Mouse (Mus musculus) heart, adult 8-10 months (tissue): ENCODE results near the gene Abcb1b. TPM values are rescaled to one million over a fixed set of nuclear protein-coding genes. Genes with fewer than 3 reads are reported as not detected.
A peak's percentile ranks its signal among the peaks of the same experiment; 100 is the strongest.
"Not testable (repeated sequence)": the region's sequence is repeated elsewhere in the genome, so short reads cannot be mapped to it uniquely, and the experiment has no call there.

ENCODE experiments used
- DNase-seq: peaks from one replicate; pipeline ENCODE4 v3.0.0; 2022; ENCODE audit warnings: low spot score
- total RNA-seq, 4 experiments: library from RNA; stranded (reverse); gene quantifications; 2 replicates each; pipeline ENCODE4 v1.2.4; 2022

Abcb1b gene
- 10 to 100 TPM in 1 of 4 experiments, 1 to 10 TPM in 3; 4.4 to 11.1 (median 6.0) TPM for total RNA-seq

DNA sequence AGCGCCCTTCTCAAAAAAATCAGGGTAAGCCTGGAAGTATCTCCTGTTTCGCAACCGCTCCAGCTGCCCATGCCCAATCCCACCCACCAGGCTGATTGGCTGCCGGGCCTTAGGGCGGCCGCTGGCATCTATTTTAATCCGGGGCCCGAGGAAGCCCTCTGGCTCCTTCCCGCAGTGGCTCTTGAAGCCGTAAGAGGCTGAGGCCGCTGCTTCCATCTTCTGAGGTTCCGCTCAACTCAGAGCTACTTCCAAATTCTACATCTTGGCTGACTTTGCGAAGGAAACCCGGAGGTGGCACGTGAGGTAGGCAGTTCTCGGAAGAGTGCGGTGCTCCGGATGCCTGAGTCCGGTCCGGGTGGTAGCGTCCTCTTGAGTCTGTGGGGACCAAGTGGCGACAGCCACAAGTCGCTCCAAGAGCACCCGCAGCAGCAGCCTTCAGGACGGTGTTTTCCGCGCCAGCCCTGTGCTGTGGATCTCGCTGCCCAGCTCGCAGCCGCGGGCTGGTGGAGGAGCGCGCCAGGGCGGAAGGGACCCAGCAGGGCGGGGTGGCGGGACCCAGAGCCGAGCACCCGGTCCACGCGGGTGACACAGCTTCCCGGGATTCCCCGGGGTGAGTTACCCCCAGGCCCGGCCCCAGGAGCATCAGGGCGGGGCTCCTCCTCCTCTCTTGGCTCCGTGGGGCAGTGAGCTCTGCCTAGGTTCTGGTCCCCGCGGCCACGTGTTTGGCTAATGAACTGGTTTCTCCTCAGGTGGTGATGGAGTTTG lies at the start of gene Abcb1b:
TSS of gene Abcb1b (plus strand) at position 161 of the 765 bp plus-strand sequence.
- DNase-seq: peak; percentile 70

GRCm38 (mm10) chr5:8772866-8773265 lies 25.1 kb upstream of the Abcb1b start:
- DNase-seq: no peak

- no peak for DNase-seq
Measured at GRCm38 (mm10) chr5:8778311-8778710, 19.6 kb upstream of the Abcb1b start.

DNA sequence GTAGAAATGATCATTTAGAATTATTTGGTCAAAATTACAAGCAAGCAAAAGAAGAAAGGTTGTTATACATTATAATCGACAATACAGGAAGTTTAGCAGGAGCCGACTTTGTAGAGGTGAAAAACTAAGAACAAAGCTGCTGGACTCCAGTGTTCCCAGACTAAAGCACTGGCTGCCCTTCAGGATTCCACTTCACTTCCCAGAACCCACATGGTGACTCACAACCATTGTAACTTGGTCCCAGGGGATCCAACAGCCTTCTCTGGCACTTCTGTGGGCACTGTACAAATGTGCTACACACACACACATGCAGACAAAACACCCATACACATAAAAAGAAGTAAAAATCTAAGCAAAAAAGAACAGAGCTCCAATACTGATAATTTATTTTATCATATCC lies 19.2 kb upstream of the Abcb1b start:
- no peak for DNase-seq

DNA sequence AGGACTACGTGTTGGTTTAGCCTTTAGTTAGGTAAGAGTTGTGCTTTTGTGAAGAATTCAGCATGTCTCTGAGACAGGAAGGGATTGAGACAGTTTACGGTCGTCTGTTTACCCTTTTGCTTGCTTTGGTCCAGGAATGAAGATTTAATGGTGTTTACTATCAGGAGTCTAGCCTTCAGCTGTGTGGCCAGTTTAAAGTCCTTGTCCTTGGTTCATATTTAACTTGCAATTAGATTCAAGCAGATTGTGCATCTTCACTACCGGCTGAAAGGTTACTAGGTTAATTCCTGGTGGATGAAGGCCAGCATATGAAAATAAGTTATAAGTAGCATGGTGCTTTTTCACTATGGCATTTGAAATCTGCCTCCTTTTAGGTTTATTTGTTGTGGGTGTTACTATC lies 5.7 kb upstream of the Abcb1b start:
- no peak for DNase-seq

- no peak for DNase-seq
Measured at GRCm38 (mm10) chr5:8798752-8799115, 787 bp downstream of the Abcb1b start.

GRCm38 (mm10) chr5:8805742-8806141 lies 7.8 kb downstream of the Abcb1b start:
- peak; percentile 10 for DNase-seq

DNA sequence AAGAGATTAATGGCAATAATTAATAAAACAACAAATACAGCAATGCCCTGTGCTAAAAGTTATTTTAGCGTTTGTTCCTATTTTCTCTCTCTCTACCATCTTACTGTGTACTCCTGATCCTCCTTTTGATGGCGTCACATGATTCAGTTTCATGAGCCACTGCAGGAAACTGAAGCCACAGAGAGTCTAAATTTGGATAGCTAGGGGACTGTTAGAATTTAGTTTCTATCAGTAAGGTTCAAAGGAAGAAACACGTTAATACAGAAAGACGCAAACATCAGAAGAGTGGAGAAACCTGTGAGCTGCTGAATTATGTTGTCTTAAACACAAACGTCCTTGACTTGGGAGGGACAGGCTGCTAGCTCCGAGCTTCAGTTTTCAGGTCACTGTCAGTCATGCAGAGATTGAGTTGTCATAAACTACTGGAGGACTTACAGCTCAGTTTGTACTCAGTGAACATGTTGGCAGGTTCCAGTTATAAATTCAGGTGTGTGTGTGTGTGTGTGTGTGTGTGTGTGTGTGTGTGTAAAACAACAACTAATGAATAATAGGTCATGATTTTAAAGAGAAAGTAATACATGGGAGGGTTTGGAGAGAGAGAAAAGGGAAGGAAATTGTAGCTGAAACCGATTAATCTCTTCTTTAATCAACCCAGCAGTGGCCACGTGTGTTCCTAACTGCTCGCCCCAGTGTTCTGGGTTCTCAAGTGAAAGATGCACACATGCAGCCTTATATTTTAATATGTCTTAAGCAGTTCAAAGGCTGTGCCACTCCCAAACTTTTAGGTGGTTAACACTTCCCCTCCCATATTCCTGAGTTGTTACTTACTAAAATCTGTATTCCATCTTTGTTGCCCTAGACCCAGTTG lies 9.4 kb downstream of the Abcb1b start:
- DNase-seq: no peak

DNA sequence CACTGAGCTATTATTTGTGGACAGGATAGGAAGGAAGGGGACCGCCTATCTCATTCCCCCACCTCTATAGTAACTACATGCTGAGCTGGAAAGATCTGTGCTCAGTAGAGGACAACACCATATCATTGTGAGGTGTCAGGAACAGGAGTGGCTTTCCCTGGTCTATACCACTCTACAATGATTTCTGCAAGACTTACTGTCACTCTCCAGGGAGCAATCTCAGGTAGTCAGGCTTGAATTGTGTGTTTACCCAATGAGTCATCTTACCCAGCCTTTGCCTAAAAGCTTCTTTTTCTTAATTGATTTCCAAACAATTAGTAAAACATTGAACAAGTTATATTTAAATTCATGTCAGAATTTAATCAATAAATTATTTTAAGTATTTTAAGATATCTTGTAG lies 15.9 kb downstream of the Abcb1b start:
- DNase-seq: no peak

- no peak for DNase-seq
Measured at GRCm38 (mm10) chr5:8819635-8820591, 22.0 kb downstream of the Abcb1b start.

DNA sequence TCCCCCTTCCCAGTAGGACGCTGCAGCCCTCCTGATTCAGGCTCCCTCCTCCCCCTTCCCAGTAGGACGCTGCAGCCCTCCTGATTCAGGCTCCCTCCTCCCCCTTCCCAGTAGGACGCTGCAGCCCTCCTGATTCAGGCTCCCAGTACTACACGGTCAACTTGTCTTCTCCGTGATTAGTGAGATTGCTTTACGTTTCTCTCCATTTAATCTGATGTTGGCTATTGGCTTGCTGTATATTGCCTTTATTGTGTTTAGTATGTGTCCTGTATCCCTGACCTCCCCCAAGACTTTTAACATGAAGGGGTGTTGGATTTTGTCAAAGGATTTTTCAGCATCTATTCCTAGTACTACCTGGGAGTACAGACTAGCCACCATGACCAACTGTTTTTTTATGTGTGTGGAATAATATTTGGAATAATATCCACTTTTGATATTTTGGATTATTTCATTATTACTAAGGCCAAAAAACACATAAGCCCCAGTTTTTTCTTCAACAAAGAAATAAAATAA lies 22.7 kb downstream of the Abcb1b start:
- not testable (repeated sequence) for DNase-seq

GRCm38 (mm10) chr5:8838661-8839438 lies 40.9 kb downstream of the Abcb1b start:
- DNase-seq: no peak

DNA sequence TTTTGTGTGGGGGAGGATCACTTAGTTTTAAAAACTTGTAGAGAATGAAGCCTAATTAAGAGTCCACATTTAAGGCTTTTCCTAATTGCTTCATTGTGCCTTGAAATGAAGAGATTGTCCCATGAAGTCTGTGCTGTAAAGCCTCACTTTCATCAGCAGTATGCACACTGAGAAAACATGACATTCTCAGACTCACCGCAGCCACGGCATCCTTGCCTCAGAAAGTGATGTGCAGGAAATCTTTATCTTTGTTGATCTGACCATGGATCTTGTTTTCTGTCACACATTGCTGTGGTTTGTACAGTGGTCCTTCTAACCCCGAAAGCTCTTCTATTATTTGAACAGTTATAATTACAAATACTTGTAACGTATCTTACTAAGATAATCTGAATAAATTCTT lies 41.7 kb downstream of the Abcb1b start:
- no peak for DNase-seq

GRCm38 (mm10) chr5:8840887-8841286 lies 42.9 kb downstream of the Abcb1b start:
- DNase-seq: peak; percentile 25

GRCm38 (mm10) chr5:8842815-8843214 lies 44.9 kb downstream of the Abcb1b start:
- DNase-seq: no peak

DNA sequence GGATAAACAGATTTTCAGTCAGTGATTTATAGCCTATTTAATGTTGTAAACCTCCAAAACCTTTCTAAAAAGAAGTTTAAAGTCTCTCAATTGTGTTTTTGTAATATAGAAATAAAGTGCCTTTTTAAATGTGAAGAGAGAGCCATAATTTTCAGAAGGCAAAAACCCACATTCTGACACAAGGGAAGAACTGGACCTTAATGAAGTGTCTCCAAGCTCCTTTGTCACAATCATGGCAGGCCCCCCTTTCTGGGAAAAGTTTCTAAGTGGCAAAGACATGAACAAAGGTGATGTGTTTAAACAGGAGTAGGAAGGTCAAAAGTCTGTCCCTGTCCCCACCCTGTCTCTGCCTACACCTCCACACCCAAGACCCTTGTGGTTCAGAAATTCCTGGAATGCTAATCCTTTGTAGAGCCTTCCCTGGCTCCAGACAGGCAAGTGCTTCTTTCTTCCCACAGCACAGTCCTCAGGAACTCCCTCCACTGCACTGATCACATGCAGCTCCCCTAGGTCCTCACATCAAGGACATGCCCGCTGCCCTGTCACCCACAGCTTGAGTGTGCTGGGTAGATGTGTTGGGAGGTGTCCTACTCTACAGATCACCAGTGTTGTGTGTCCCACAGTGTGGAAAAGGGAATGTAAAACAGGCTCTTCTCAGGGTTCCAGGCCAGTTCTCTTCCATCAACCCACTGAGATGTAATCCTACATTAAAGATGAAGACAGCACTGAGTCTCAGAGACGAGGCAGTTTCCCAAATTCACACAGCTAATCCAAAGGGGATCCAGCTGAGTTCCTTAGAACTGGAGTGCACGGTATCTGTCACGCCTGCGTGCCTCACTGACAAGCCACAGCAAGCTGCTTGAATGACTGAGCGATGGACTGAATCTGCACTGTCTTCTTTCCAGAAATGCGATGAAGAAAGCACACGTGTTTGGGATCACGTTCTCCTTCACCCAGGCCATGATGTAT lies 50.9 kb downstream of the Abcb1b start:
- DNase-seq: not testable (repeated sequence)

GRCm38 (mm10) chr5:8850851-8851250 lies 52.9 kb downstream of the Abcb1b start:
- DNase-seq: no peak

- no peak for DNase-seq
Measured at GRCm38 (mm10) chr5:8857201-8857600, 59.3 kb downstream of the Abcb1b start.

DNA sequence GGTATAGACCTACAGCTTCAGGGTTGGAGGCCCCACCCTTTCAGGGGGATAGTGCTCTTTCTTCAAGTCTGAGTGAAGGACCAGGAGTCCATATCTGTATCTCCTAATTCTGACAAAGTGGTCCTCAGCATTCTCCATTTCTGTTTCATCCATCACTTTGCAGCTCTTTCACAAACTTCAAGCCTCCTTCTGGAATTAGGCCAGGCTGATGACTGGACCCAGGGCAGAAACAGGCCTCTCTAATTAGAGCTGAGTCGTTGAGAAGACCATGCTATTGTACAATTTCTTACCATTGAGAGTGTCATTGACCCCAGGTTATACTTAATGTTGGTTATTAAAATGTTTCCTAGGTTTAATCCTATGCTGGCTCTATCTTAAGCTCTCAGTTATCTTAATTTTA lies 63.9 kb downstream of the Abcb1b start:
- no peak for DNase-seq
